Mouse (Mus musculus) liver, embryonic 15.5 days (tissue): ENCODE data around the gene Unk. TPM values are rescaled to one million over a fixed set of nuclear protein-coding genes. Genes with fewer than 3 reads are reported as not detected.

Experiments
- ATAC-seq: fragments of 200-750 bp; cut with Nextera tagmentation; 2 replicates; pipeline ENCODE4 v1.8.0; 2017; ENCODE audit warnings: moderate number of reproducible peaks, mild to moderate bottlenecking, moderate library complexity; ENCODE audit not compliant: insufficient read depth
- H3K27ac ChIP-seq: fragments of 300-500 bp; sonication (generic); replicated peaks from 2 replicates; pipeline ENCODE4 v1.5.1; 2015; ENCODE audit warnings: mild to moderate bottlenecking, inconsistent platforms
- H3K27me3 ChIP-seq: fragments of 300-500 bp; sonication (generic); 2 replicates; pipeline ENCODE4 v1.6.1; 2015; ENCODE audit warnings: mild to moderate bottlenecking, inconsistent platforms
- H3K36me3 ChIP-seq: fragments of 300-500 bp; sonication (generic); replicated peaks from 2 replicates; pipeline ENCODE4 v1.6.1; 2015; ENCODE audit warnings: moderate library complexity, mild to moderate bottlenecking, inconsistent platforms
- H3K4me1 ChIP-seq: fragments of 300-500 bp; sonication (generic); replicated peaks from 2 replicates; pipeline ENCODE4 v1.6.1; 2015; ENCODE audit warnings: inconsistent platforms
- H3K4me2 ChIP-seq: fragments of 300-500 bp; sonication (generic); 2 replicates; pipeline ENCODE4 v1.6.1; 2015; ENCODE audit warnings: moderate library complexity, mild to moderate bottlenecking, inconsistent platforms
- H3K4me3 ChIP-seq: fragments of 300-500 bp; sonication (generic); replicated peaks from 2 replicates; pipeline ENCODE4 v1.5.1; 2015; ENCODE audit warnings: mild to moderate bottlenecking, inconsistent platforms
- H3K9ac ChIP-seq: fragments of 300-500 bp; sonication (generic); 2 replicates; pipeline ENCODE4 v1.6.1; 2015; ENCODE audit warnings: moderate library complexity, mild to moderate bottlenecking, inconsistent platforms
- H3K9me3 ChIP-seq: fragments of 300-500 bp; sonication (generic); replicated peaks from 2 replicates; pipeline ENCODE4 v1.6.1; 2016; ENCODE audit warnings: inconsistent platforms
- WGBS: fragments of 180-500 bp; shearing (Covaris S2); methylation state at CpG from one replicate; pipeline ENCODE4 v1.1.7; 2015; ENCODE audit warnings: mixed read lengths; ENCODE audit not compliant: insufficient replicate concordance; 5-methylcytosine and 5-hydroxymethylcytosine counted together
- polyA plus RNA-seq: library from polyadenylated mRNA; unstranded; fragments of >200 nt; fragmentation: Nextera tagmentation; extraction: Ambion mirVana; gene quantifications from 2 replicates; pipeline ENCODE4 v1.2.1, GENCODE M21; 2015

Gene Unk
- polyA plus RNA-seq, 1 experiment from 2014 or later, result 10.1 TPM

GRCm38 (mm10) chr11:116055873-116056272 is 25.8 kb downstream of the Unk start:
- H3K4me3 ChIP-seq, result no peak overlapping the region
- no peak overlapping the region for H3K9ac ChIP-seq
- no peaks in the 10 kb centered on the region for H3K27me3 ChIP-seq
- no peak for ATAC-seq
- peaks cover 98% of the 10 kb centered on the region for H3K36me3 ChIP-seq
- H3K4me1 ChIP-seq, result peaks cover 52% of the 10 kb centered on the region
- WGBS, result 56% methylated on average over 11 of the region's 11 CpGs
- H3K9me3 ChIP-seq, result no peaks in the 10 kb centered on the region
- 0 out of 2 replicates have a peak overlapping the region, but pooled peaks have one; percentile 2 for H3K4me2 ChIP-seq
- no peak overlapping the region for H3K27ac ChIP-seq

DNA sequence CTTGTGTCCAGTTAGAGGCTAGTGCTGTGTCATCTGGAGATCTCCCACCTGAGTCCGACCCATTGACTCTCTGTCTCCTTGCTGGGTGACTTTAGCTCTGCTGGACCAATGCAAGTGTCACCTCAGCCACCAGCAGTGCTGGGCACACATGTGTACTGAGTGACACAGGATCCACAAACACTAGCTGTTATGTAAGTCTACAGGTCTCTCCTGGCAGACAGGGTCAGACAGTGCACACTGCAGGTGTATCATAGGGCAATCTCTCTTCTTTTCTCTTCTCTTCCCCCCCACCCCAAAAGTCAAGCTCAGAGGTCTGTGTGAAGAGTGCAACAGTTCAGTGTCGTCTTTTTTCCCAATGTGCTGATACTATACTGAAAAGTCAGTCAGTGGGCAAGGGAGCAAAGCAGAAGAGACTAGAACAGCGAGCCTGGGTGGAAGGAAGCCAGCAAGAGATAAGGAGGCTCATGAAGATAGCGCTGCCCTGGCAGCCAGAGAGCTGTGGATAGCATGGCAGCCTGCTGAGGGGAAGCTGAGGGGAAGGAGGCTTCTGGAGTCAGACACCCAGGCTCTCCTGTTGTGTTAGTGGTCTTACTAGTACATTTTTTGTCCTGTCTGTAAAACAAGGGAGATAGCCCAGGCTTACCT is 27.2 kb downstream of the Unk start:
- no peak overlapping the region; the same call in 1 of the 2 replicates for H3K9ac ChIP-seq
- ATAC-seq, result peak; percentile 69

GRCm38 (mm10) chr11:116058022-116058614 is 28.0 kb downstream of the Unk start:
- ATAC-seq, result no peak
- peaks cover 46% of the 10 kb centered on the region for H3K4me1 ChIP-seq
- H3K36me3 ChIP-seq, result peaks cover 98% of the 10 kb centered on the region
- H3K4me3 ChIP-seq, result no peak overlapping the region
- peak overlapping the region; percentile 21; the same call in 1 of the 2 replicates for H3K4me2 ChIP-seq
- no peak overlapping the region for H3K9ac ChIP-seq
- H3K9me3 ChIP-seq, result no peaks in the 10 kb centered on the region
- H3K27me3 ChIP-seq, result no peaks in the 10 kb centered on the region
- no peak overlapping the region for H3K27ac ChIP-seq
- WGBS, result 66% methylated on average over 12 of the region's 12 CpGs

More for the DNA sequence above, 27.2 kb downstream of the Unk start:
- peaks cover 52% of the 10 kb centered on the region for H3K4me1 ChIP-seq
- no peak overlapping the region for H3K4me3 ChIP-seq
- H3K27ac ChIP-seq, result peak overlapping the region; percentile 75
- peak overlapping the region; percentile 21; the same call in 1 of the 2 replicates for H3K4me2 ChIP-seq
- H3K36me3 ChIP-seq, result peaks cover 98% of the 10 kb centered on the region
- no peaks in the 10 kb centered on the region for H3K27me3 ChIP-seq
- 26% methylated on average over 4 of the region's 4 CpGs for WGBS
- no peaks in the 10 kb centered on the region for H3K9me3 ChIP-seq

- peaks cover 36% of the 10 kb centered on the region for H3K4me1 ChIP-seq
- no peak overlapping the region for H3K9ac ChIP-seq
- no peak overlapping the region for H3K4me2 ChIP-seq
- no peaks in the 10 kb centered on the region for H3K27me3 ChIP-seq
- no peak for ATAC-seq
- WGBS, result 84% methylated on average over 17 of the region's 17 CpGs
- no peak overlapping the region for H3K27ac ChIP-seq
- H3K36me3 ChIP-seq, result peaks cover 98% of the 10 kb centered on the region
- H3K4me3 ChIP-seq, result no peak overlapping the region
- no peaks in the 10 kb centered on the region for H3K9me3 ChIP-seq
Measured at GRCm38 (mm10) chr11:116058868-116059690, 29.0 kb downstream of the Unk start.

GRCm38 (mm10) chr11:116059691-116060025 is 29.5 kb downstream of the Unk start:
- Histone ChIP-seq H3K4me1 (peaks cover 35% of the 10 kb centered on the region), H3K9me3 (no peaks in the 10 kb centered on the region), H3K27me3 (no peaks in the 10 kb centered on the region), H3K27ac (no peak overlapping the region), H3K4me2 (no peak overlapping the region), H3K4me3 (no peak overlapping the region), H3K9ac (no peak overlapping the region), H3K36me3 (peaks cover 98% of the 10 kb centered on the region)
- ATAC-seq, result no peak
- WGBS, result 87% methylated on average over 11 of the region's 11 CpGs

- H3K9me3 ChIP-seq, result no peaks in the 10 kb centered on the region
- H3K36me3 ChIP-seq, result peaks cover 97% of the 10 kb centered on the region
- H3K27ac ChIP-seq, result 0 out of 2 replicates have a peak overlapping the region, but pooled peaks have one; percentile 0
- H3K9ac ChIP-seq, result no peak overlapping the region
- no peaks in the 10 kb centered on the region for H3K27me3 ChIP-seq
- 86% methylated on average over 9 of the region's 9 CpGs for WGBS
- no peak for ATAC-seq
- H3K4me2 ChIP-seq, result no peak overlapping the region
- H3K4me3 ChIP-seq, result no peak overlapping the region
- H3K4me1 ChIP-seq, result peaks cover 28% of the 10 kb centered on the region
Measured at GRCm38 (mm10) chr11:116060596-116060995, 30.5 kb downstream of the Unk start.

- ATAC-seq, result no peak
- H3K36me3 ChIP-seq, result peaks cover 90% of the 10 kb centered on the region
- peaks cover 16% of the 10 kb centered on the region for H3K4me1 ChIP-seq
- H3K27me3 ChIP-seq, result no peaks in the 10 kb centered on the region
- H3K9me3 ChIP-seq, result no peaks in the 10 kb centered on the region
- WGBS, result 81% methylated on average over 13 of the region's 13 CpGs
- H3K4me2 ChIP-seq, result no peak overlapping the region
- no peak overlapping the region for H3K4me3 ChIP-seq
- no peak overlapping the region for H3K27ac ChIP-seq
- no peak overlapping the region for H3K9ac ChIP-seq
Measured at GRCm38 (mm10) chr11:116061641-116062415, 31.7 kb downstream of the Unk start.

DNA sequence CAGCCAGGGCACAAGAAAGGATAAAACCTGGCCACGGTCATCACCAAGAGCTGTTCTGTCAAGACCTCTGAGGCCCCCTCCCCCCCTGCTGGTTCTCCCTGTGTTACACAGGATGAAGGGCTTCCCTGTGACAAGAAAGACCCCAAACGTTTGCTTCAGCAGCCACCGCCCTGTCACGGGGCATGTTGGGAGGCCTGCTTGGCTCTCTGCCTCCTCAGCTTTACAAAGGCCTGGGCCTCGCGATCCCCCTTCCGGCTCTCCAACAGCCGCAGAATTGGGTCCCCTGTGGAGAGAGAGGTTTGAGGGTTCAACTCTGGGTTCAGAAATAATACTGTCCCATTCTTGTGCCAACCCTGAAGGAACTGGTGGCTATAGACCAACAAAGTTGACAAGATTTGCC is 32.4 kb downstream of the Unk start:
- H3K9me3 ChIP-seq, result no peaks in the 10 kb centered on the region
- H3K4me1 ChIP-seq, result peaks cover 9% of the 10 kb centered on the region
- H3K27me3 ChIP-seq, result no peaks in the 10 kb centered on the region
- 78% methylated on average over 8 of the region's 8 CpGs for WGBS
- no peak overlapping the region for H3K4me3 ChIP-seq
- H3K9ac ChIP-seq, result no peak overlapping the region
- H3K4me2 ChIP-seq, result no peak overlapping the region
- H3K36me3 ChIP-seq, result peaks cover 86% of the 10 kb centered on the region
- ATAC-seq, result no peak
- H3K27ac ChIP-seq, result no peak overlapping the region

DNA sequence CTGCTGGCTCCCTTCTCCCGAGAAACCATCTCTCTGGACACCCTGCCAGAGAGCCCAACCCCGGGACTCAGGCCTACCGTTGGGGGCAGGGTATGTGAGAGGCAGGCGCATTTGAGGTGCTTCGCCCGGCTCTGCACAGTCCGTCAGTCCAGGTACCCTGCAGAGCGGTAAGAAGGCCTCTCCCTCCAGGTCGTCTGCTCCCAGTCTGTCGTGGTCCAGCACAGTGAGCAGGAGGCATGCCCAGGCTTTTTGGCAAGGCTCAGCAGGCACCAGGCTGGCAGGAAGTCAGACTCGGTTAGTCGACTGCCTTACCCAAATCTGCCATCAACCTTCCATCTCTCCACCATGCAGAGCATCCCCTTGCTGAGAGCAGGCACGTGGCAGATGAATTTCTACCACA is 33.4 kb downstream of the Unk start:
- Histone ChIP-seq H3K27ac (no peak overlapping the region), H3K27me3 (no peaks in the 10 kb centered on the region), H3K4me1 (no peaks in the 10 kb centered on the region), H3K4me3 (no peak overlapping the region), H3K4me2 (no peak overlapping the region), H3K9ac (no peak overlapping the region), H3K36me3 (peaks cover 82% of the 10 kb centered on the region), H3K9me3 (no peaks in the 10 kb centered on the region)
- no peak for ATAC-seq
- WGBS, result 71% methylated on average over 13 of the region's 13 CpGs

- peaks cover 74% of the 10 kb centered on the region for H3K36me3 ChIP-seq
- no peak for ATAC-seq
- WGBS, result 76% methylated on average over 23 of the region's 23 CpGs
Measured at GRCm38 (mm10) chr11:116064187-116064867, 34.2 kb downstream of the Unk start.

More at GRCm38 (mm10) chr11:116064187-116064867, 34.2 kb downstream of the Unk start:
- no peaks in the 10 kb centered on the region for H3K4me1 ChIP-seq
- no peak overlapping the region for H3K4me3 ChIP-seq
- H3K9me3 ChIP-seq, result no peaks in the 10 kb centered on the region
- H3K9ac ChIP-seq, result no peak overlapping the region
- no peak overlapping the region for H3K27ac ChIP-seq
- no peaks in the 10 kb centered on the region for H3K27me3 ChIP-seq
- H3K4me2 ChIP-seq, result no peak overlapping the region
